Mouse (Mus musculus) left cerebral cortex, adult 8-10 months (tissue): ENCODE measurements at regions not wholly inside any gene's neighbourhood (a gene's known extent, or its start where the extent isn't known, plus 50 kb on each side); places are given as distances from the start of the nearest gene placed in this dataset.

Source experiments
- DNase-seq, 2 experiments: peaks; one replicate each; pipeline ENCODE4 v3.0.0; 2022; ENCODE audit warnings: low spot score in 2 of 2

DNA sequence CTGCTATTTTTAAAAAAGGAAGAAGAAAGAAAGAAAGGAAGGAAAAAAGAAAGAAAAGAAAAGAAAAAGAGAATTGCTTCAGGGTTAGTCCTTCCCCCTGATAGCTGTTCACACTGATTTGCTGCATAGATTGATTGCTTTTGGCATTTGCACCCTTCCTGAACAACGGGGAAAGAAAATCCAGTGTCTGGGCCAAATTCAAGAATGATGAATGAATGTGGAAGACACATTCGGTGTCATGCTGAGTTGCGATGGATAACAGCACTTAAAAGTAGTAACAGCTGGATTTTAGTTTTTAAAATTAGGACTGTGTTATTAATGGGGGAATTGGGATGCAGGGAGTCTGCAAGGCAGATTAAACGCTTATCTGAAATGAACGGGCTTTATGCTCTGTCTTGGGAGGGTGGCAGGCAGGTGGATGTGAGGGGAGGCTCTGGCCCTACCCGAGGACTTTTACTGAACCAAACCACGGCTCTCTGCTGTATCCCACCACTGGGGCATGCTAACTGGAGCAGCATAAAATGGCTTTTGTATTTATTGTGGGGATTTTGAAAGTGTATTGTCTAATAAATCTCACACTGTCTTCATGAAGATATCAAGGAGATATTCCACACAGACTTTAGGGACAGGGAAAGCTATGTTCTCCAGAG is 114.4 kb downstream of the Lca5 start:
- DNase-seq: no peak

DNA sequence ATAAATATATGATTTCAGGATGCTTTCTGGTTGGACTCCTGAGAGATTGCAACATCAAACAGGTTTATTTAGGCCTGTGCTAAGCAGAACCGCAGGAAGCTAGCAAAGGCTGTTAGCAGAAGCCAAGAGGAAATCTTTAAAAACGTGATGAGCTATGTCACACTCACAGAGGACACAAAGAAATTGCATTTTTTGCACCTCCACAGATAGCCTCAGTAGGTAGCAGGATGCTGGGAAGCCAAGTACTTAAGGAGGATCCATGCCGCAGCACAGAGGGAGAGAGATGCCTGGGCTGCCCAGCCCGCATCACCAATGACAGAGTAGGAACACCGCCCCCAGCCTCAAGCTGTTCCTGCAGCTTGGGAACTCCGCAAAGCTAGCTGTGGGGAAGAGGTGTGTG is 115.0 kb downstream of the Lca5 start:
- peak; percentile 59 to 92 for DNase-seq

DNA sequence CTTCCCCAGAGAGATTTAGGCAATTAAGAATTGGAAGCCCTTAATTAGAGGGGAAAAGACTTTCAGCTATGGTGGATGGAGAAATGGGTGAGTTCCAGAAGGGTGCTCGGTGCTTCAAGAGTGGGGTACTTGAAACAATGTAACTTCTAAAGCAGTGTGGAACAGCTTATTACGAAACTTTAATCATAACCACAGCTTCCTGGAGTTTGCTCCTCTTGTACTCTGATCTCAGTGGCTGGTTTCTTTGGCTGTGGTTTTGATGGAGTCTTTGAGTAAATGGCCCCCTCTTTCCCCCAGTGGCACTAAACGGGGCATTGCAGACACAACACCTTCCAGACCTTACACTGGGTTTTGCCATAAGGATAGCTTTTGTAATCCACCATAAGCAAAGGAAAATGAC is 116.6 kb downstream of the Lca5 start:
- no peak for DNase-seq

DNA sequence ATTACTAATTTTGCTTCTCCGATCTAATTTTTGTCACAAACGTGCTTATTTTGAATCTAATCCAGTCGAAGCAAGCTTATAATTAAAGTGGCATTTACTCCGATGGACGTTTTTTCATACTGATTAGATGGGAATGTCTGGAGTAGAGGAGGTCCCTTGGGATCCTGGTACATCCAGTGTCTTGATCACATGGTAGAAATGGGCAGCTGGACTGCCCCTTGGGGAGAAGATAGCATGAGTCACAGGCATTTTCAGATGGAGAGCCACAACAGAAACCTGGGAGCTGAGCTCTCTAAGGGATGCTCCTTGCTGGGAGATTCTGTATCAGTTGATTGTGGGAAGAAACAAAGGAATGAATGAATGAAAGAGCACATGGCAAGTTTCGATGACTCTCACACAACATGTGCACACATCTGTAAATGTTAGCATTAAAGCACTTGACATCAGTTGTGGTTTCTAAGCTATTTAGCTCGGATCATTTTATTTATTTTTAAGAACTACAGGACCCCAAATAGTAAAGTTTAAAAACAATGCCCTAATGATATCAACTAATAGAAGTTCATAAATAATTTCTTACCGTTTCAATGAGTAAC is 117.8 kb downstream of the Lca5 start:
- DNase-seq: no peak

DNA sequence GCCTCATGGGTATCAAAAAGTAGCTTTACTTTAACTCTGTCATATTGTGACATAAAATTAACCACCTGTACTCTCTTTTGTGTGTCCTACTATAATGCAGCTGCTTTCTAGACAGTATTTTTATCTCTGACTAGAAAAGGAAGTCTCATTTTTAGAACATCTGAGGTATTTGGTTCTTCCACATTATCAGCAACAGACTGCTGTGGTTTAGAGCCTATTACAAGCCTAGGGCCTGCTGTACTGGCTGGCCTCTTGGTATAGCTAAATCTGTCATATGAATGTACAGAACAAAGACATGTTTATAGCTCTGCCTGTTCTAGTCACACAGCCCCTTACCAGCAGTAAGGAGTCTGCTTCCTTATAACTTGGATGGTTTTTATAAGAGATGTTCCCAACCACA is 119.1 kb downstream of the Lca5 start:
- no peak for DNase-seq

DNA sequence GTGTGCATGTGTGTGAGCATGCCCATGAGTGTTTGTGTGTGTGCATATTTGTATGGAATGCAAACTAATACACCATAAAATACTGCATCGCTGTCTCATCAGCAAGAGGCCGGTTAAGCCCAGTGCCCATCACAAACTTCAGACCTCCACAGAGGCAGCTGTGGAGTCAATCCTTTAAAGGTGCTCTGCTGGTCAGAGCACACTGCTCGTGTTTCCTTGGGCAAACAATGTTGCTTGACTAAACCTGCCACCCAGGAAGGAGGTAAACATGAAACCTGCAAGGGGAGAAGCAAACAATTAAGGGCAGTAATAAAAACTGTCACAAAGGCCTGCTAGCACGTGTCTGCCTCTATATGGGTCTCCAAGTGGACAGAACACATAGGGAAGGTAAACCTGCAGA is 120.1 kb downstream of the Lca5 start:
- DNase-seq: no peak

DNA sequence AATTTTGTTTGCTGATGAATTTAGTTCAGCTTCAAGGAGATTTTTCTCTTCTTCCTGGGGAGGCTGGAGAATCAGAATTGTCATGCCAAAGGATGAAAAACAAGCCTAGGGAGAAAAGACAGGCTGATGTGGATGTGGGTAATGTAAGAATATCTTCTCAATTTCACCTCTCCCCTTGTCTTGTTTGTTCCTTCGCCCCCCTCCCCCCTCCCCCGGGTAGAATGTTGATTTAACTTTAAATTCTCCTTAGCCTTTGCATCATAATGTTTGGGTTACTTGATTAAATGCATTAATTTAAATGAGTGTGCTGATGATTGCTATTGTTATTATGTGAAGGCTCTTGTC is 124.1 kb downstream of the Lca5 start:
- no peak for DNase-seq

DNA sequence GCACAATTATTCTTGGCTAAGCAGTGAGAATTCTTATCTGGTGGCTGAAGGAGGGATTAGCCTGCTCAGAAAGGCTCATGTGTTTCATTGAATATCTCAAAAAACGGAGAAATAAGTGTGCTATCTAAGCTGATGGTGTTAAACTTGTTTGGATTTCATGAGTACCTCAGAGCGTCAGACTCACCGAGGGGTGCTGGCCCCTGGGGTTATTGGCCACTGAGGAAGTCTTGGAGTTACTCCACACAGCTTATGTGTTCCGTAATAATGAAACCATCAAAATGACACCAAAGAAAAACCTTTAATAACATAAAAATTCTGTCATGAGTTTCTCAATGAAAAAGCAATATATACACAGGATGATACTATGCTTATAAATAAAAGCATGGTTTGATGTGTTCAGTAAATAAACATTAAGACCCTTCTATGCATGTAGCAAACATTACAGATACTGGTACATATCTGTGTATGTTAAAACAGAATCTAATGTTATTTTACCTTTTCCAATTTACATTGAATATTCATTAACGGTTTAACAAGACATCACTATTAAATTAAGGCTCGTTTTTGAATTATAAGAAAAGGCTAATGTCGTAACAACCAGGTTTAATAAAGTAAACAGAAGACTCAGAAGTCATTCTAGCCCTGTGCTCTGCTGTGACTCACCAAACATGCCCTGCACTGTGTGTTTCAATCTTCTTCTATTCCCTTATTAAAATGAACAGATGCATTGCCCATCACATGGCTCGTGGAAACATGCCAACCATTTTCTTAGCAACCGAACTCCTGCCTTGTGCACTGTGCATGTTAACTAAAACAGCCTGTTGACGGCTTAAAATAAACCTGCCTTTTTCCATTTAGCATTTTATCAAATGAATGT is 124.7 kb downstream of the Lca5 start:
- DNase-seq: peak; percentile 50 to 81

DNA sequence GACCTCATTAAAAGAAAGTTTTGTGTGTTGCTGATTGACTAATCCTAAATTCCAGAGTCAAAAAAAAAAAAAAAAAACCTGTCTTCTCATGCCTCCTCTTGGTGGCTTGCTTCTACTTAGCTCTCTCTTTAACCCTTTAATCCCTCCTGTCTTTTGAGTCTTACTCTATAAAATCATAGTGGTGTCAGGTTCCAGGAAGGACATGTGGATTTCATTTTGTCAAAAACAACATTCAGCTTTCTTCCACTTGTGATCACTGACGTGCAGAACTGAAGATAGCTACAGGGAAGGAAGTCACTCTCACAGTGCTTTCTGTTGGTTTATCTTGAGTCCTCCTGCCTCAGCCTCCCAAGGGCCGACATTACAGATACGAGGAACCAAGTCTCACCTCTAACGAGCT is 132.2 kb downstream of the Lca5 start:
- no peak for DNase-seq

DNA sequence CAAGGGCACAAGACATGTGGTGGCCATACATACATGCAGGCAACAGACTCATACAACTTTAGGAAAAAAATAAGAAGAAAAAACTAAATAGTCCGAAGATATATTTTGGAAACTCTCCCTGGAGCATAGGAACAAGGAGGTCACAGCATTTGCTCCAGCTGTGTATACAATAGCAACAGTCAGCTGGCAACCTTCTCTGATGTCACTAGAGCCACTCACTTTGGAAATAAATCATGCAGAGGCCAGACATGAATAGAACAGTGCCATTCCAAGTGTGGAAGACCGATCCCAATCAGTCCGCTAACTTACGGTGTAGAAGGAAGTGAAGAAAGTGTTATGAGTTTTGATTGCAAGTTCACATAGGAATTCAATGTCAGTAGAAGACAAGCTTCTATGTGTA is 132.8 kb downstream of the Lca5 start:
- DNase-seq: no peak

DNA sequence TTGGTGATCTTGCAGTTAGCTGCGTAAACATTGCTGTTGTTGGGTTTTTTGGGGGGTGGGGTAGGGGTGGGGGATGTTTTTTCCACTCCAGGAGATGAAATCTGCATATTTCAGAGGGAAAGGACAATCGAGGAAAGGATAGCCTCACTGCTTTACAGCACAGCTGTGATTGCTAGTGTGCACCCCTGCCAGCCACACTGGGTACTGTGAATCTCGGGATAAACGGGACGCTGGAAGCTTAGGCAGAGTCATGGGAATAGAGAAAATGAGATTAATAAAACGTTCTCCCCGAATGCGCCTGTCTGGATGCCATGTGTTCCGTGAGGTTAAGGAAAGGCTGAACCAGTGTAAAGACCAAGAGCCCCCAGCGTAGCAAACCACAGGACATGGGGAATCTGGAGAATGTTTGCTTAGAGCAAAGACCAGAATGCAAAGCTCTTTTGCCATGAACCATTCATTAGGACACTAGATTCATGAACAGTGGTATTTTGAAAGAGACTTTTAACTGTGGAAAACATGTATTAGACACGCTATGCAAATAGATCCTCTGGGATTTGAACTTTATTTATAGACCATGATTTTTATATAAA is 133.5 kb downstream of the Lca5 start:
- no peak for DNase-seq

DNA sequence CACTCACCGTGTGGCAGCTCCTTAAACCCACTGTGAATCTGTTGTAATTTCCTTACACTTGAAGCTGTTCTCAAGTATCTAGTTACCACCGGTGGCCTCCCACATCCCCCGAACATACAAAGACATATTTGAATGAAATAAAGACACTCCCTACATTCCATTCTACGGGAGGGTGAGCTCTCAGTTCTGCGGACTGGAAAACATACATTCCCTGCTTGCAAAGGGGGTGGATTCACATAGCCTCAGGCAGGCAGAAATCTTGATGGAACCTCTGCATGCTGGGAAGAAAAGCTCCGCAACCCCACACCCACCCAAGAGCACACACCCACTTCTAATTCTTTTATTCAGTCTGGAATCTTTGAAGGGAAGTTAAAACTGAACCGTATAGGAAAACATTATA is 136.0 kb downstream of the Lca5 start:
- DNase-seq: no peak

DNA sequence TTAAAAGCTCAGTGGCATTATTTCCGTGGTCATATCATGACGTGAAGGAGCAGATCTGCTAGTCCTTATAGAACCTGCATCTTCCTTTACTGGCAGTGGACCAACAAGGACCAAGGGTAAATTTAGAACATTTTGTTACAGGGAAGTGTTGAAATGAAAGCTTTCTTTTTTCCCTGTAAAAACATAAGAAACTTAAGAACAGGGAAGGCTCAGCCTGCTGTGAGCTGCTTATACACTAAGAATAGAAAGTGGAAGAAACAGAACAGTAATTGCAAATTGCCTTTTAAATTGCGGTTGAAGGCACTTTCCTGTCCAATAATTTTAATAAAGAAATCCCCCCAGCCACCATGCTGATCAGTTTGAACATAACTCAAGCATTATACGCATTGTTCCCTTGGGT is 140.4 kb downstream of the Lca5 start:
- DNase-seq: no peak

DNA sequence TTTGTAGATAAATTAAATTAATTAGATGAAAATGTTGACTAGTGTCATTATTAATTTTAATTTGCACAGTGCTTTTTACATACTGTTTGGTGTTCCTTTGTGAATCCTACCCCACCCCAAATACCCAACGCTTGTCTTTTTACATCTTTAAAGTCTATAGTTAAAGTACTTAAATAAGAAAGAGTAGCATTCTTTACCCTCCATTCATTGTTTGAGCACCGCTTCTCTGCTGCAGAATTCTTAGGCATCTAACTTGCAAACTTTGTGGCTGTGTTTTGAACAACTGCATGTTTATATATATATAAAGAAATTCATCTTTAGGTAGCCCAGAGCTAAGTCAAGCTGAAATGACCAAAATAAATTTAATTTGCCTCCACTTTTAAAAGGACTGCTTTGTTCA is 140.9 kb downstream of the Lca5 start:
- no peak for DNase-seq

DNA sequence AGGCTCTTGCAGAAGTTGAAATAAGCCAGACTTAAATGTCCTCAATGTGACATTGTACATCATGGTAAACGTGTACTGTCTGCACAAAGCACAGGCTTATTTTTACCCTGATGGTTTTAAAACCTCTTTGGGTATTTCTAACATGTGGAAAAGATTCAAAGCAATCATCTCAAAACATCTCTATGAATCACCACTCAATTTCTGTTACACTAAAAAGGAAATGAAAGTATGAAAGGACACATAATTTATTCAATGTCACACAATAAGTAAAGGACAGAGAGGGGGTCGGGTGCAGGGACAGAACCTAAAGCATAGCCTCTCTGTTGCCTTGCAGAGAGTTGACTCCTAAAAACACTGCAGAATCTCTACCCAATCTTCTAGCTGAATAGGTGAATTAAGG is 141.3 kb downstream of the Lca5 start:
- no peak for DNase-seq

DNA sequence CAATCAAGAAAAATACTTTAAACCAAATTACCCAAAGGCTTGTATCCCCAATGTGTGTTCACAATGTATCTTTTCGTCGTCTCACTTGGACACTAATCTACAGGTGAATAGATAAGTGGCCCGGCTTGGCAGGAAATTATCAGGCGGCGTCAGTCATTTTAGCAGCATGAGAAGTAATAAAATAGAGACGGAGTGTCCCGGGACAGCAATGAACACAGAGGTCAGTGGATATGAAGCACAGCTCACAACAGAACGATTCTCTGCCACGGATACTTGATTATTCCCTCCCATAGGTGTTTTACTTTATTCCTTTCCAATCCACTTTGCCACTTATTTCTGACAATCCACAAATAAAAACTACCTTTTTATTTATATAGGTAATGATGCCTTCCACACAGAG is 145.5 kb downstream of the Lca5 start:
- no peak for DNase-seq

DNA sequence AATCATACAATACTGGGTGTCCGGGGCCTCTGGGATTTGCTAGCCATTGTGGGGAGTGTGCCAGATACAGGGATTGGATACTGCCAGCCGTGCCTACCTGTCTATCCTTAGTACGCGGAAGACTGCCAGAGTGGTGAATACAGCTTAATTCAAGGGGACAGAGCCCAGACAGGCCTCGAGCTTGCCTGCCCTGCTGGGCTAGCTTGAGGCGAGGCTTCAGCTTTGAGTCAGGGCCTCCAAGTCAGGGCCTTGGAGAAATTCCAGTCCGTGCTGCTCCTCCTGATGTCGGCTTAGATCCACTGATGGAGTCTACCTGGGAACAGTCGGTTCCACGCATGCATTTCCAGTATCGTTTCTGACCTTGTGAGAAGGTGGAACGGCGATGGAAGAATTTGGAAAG is 146.5 kb downstream of the Lca5 start:
- no peak for DNase-seq

DNA sequence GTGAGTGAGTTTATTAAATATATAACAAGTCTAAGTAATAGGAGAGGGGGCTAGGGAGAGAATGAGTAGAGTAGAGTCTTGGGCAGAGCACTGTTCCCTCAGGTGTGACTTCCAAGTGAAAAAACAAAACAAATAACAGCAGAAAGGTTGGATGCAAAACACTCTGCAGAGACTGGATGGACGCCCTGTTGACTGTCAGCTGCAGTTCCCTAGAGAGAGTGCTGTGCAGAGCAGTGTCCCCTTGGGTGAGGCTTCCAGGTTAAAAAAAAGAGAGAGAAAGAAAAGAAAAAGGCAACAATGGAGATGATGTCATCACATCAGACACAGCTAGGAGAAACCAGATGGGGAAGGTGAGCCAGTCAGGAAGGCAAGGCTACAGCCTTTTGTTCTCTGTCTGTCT is 137.6 kb upstream of the Hmgn3 start:
- DNase-seq: no peak

DNA sequence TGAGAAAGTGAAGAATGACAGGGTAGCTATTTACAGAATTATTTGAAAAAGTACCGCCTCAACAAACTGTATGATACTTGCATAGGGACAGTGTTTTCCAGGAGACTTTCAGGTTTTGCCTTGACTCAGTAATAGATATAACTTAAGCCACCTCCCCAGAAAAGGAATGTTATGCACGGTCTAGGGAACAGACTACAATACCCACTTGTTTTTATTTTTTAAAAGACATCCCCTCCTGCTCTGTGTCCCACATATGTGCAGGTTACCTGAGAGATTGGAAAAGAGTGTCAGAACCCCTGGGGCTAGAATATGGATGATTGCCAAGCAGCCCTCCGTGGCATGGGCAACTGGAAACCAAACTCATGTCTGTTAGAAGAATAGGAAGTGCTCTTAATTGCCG is 137.2 kb upstream of the Hmgn3 start:
- no peak for DNase-seq

DNA sequence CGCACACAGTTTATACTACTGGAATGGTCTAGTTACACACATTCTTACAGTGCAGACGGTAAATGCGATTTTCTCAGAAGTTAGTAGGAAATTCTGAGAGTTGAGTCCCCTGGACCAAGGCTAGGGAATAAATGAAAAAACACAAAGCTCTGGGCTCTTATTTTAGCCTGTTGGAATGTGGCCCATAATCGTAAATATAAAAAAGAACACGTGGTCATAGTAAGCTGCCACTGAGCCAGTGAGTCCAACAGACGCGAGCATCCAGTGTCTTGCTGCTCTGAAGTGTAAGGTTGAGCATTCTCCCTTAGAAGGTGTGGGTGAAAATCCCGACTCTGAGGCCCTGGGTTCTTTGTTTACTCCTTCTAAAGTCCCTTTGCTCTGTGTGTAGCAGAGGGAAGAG is 136.8 kb upstream of the Hmgn3 start:
- DNase-seq: no peak

DNA sequence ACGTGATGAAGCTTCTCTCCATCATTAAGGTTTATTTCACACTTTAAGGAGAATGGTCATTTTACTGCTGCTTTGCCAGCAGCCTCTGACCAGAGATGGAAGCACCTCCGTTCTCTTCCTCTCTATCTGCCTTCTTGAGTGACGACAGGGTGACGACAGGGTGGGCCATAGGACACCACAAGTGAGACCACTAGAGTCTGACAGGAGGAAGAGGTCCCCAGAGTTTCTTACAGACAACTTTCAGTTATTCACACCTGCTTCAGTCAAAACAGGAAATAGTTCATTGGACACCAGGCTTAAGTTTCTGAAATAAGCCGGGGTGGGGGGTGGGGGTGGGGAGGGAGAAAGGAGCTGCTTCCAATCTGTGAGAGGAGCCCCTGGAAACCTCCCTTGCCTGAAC is 131.3 kb upstream of the Hmgn3 start:
- no peak for DNase-seq

DNA sequence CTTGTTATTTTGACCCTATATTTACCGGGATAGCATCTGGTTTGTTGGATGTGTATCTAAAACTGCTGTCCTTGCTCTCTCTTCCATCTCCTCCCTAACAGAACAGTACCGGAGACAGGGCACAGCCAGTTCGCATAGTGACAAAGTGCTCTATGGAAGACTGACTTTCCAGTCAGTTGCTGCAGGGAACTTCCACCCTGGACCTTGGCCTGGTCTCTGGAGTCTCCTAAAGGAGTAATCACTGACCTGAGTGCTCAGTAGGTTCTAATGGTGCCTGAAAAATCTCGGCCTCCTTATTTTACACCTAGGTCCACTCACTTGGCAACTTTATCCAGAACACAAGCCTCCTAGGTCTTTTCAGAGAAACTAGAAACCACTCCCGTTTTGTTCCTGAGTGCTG is 130.9 kb upstream of the Hmgn3 start:
- DNase-seq: no peak

DNA sequence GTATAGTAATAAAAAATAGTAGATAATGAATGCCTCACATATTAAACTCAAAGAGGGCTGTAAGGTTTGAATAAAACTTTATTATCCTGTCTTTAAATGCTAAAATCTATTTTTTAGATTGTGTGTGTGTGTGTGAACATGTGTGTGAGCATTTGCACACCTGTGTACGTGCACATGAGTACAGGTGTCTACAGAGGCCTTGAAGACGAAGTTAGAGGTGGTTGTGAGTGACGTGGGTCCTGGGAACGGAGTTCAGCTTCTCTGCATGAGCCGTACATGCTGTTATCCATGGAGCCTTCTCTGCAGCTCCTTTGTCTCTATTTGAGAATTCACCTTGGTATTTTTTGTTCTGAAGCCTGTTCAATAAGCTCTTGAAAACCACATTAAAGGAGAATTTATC is 129.8 kb upstream of the Hmgn3 start:
- no peak for DNase-seq
